Mouse (Mus musculus): Measurements from ENCODE around the gene Esrrg.

DNA sequence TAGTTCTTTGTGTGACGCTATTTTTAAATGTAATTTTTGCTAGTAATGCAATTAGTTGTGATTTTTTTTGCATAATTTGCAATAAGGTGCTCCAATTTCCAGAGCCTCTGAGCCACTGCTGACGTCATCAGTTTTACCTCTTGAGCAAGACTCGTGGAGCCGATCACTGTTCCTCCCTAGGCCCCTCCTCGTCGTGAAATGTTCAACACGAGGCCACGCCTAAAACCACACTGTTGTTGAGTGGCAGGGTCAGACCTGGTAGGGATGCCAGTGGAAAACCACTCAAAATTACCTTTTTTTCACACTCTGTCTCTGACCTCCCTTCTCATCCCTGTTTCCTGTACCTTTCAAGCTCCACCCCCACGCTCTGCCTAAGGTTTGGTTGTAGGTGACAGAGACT, 282.7 kb downstream of the Esrrg start:
- TF ChIP-seq POLR2A (IDR thresholded peaks at IDR 0.05; ENCODE audit: extremely low read depth, insufficient read depth, low read length): no peak
- no peak for TF ChIP-seq CTCF (IDR thresholded peaks at IDR 0.05; ENCODE audit: low read depth, low read length)

Data from liver, adult 2 months (tissue).